Mouse (Mus musculus): Measurements from ENCODE around the gene Tmem230. TPM values are rescaled to one million over a fixed set of nuclear protein-coding genes. Genes with fewer than 3 reads are reported as not detected.

Gene Tmem230
- polyA plus RNA-seq, 1 experiment, result 34.9 TPM

Other genes with a start within 250 kb of the Tmem230 start
- gene Rassf2, start 217.5 kb downstream of the Tmem230 start, polyA plus RNA-seq (2012; rRNA removed), result 10.2 and 16.3 TPM in 2 replicates
- gene Slc23a2, start 102.7 kb downstream of the Tmem230 start, polyA plus RNA-seq (2012; rRNA removed), result 10.6 and 22.4 TPM in 2 replicates
- 98.9 and 104 TPM in 2 replicates for gene Pcna, start 5.5 kb upstream of the Tmem230 start, polyA plus RNA-seq (2012; rRNA removed)
- 23.4 and 29.0 TPM in 2 replicates for gene Cds2, start 15.3 kb upstream of the Tmem230 start, polyA plus RNA-seq (2012; rRNA removed)
- gene Prokr2, start 137.6 kb upstream of the Tmem230 start, polyA plus RNA-seq (2012; rRNA removed), result not detected in 2 replicates

Data from large intestine, adult 2 months (tissue).